Mouse (Mus musculus) stomach, postnatal 0 days (tissue): ENCODE measurements around the gene Rnf217. TPM values are rescaled to one million over a fixed set of nuclear protein-coding genes. Genes with fewer than 3 reads are reported as not detected.
A peak's percentile ranks its signal among the peaks of the same experiment; 100 is the strongest.

Experiments used
- ATAC-seq: fragments of 200-750 bp; cut with Nextera tagmentation; 2 replicates; pipeline ENCODE4 v1.8.0; 2017; ENCODE audit not compliant: low FRiP score, low TSS enrichment
- DNase-seq: peaks from one replicate; pipeline ENCODE4 v3.0.0-alpha.2; 2016; ENCODE audit warnings: low spot score
- H3K27ac ChIP-seq: fragments of 300-500 bp; sonication (generic); replicated peaks from 2 replicates; pipeline ENCODE4 v1.5.1; 2014; ENCODE audit warnings: mild to moderate bottlenecking, control low read depth
- H3K27me3 ChIP-seq: fragments of 300-500 bp; sonication (generic); 2 replicates; pipeline ENCODE4 v1.6.1; 2014; ENCODE audit warnings: low read length; ENCODE audit not compliant: control insufficient read depth, insufficient read depth
- H3K36me3 ChIP-seq: fragments of 300-500 bp; sonication (generic); 2 replicates; pipeline ENCODE4 v1.6.1; 2014; ENCODE audit warnings: low read length, mixed read lengths; ENCODE audit not compliant: control insufficient read depth, insufficient read depth
- H3K4me1 ChIP-seq: fragments of 300-500 bp; sonication (generic); replicated peaks from 2 replicates; pipeline ENCODE4 v1.6.1; 2014; ENCODE audit warnings: antibody characterized with exemption; ENCODE audit not compliant: control insufficient read depth, insufficient read depth
- H3K4me2 ChIP-seq: fragments of 300-500 bp; sonication (generic); replicated peaks from 2 replicates; pipeline ENCODE4 v1.6.1; 2014; ENCODE audit warnings: low read depth, mild to moderate bottlenecking, control low read depth, moderate library complexity
- H3K4me3 ChIP-seq: fragments of 300-500 bp; sonication (generic); 2 replicates; pipeline ENCODE4 v1.5.1; 2014; ENCODE audit warnings: low read depth, low read length, control low read depth
- H3K9ac ChIP-seq: fragments of 300-500 bp; sonication (generic); 2 replicates; pipeline ENCODE4 v1.6.1; 2014; ENCODE audit warnings: mild to moderate bottlenecking, low read length, control low read depth, mixed read lengths
- H3K9me3 ChIP-seq: fragments of 300-500 bp; sonication (generic); 2 replicates; pipeline ENCODE4 v1.6.1; 2016; ENCODE audit warnings: low read length; ENCODE audit not compliant: control insufficient read depth
- CTCF ChIP-seq: IDR thresholded peaks from 2 replicates; pipeline ENCODE4 v1.5.1; 2016; ENCODE audit warnings: antibody characterized with exemption, low read depth, mild to moderate bottlenecking, moderate library complexity
- EP300 ChIP-seq: optimal IDR thresholded peaks from 2 replicates; pipeline ENCODE3; 2016; ENCODE audit warnings: antibody characterized with exemption
- WGBS: fragments of 180-500 bp; shearing (Covaris S2); extraction: QIAGEN DNeasy Blood & Tissue Kit; methylation state at CpG from one replicate; pipeline ENCODE4 v1.1.7; 2014; 5-methylcytosine and 5-hydroxymethylcytosine counted together
- polyA plus RNA-seq: library from polyadenylated mRNA; unstranded; fragments of >200 nt; fragmentation: Nextera tagmentation; extraction: Ambion mirVana; gene quantifications from 2 replicates; pipeline ENCODE4 v1.2.1, GENCODE M21; 2015

The Rnf217 gene
- polyA plus RNA-seq, 1 experiment from 2014 or later = 1.1 TPM

- Histone ChIP-seq H3K4me2 (no peak overlapping the region), H3K27me3 (no peaks in the 10 kb centered on the region), H3K9me3 (no peaks in the 10 kb centered on the region), H3K27ac (no peak overlapping the region), H3K36me3 (no peaks in the 10 kb centered on the region), H3K4me1 (no peaks in the 10 kb centered on the region; the same call in 1 of the 2 replicates), H3K4me3 (no peak overlapping the region), H3K9ac (no peak overlapping the region)
- no peak for TF ChIP-seq EP300
- TF ChIP-seq CTCF = no peak
- DNase-seq = no peak
- no peak for ATAC-seq
- 55% methylated on average over 3 of the region's 3 CpGs for WGBS
Measured at GRCm38 (mm10) chr10:31537213-31537612, 71.8 kb downstream of the Rnf217 start.

GRCm38 (mm10) chr10:31535046-31535445 lies 73.9 kb downstream of the Rnf217 start:
- DNase-seq (no peak), ATAC-seq (no peak)
- Histone ChIP-seq H3K27ac (no peak overlapping the region), H3K27me3 (no peaks in the 10 kb centered on the region), H3K9me3 (no peaks in the 10 kb centered on the region), H3K36me3 (no peaks in the 10 kb centered on the region), H3K4me2 (no peak overlapping the region), H3K9ac (no peak overlapping the region), H3K4me1 (no peaks in the 10 kb centered on the region; the same call in 1 of the 2 replicates), H3K4me3 (no peak overlapping the region)
- WGBS = 78% methylated on average over 2 of the region's 2 CpGs
- TF ChIP-seq CTCF = no peak
- TF ChIP-seq EP300 = no peak

DNA sequence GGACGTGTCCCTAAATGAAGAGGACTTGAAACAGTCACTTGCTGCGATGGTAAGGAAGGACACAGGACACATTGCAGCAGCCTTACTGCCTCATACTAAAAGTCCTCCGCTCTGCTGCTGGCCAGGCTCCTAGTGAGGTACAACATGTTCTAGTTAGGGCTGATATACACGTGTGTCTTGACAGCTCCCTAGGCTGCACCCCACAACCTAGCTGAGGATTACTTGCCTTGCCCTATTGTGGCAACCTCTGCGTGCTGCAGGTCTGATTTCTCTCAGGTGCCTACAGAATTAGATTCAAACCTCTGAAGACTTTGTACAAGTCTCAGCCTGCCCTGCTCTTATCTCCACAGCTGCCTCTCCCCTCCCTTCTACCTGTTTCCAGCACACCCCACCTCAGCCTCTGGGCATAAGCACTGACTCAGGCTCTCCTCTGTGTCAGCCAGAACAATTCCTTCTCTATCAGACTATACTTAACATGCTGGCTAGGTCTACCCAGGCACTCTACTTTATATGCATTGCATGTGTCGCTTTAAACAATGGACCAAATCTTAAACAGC lies 75.6 kb downstream of the Rnf217 start:
- Histone ChIP-seq H3K4me2 (no peak overlapping the region), H3K4me3 (no peak overlapping the region), H3K36me3 (no peaks in the 10 kb centered on the region), H3K27me3 (no peaks in the 10 kb centered on the region), H3K9me3 (no peaks in the 10 kb centered on the region), H3K4me1 (no peaks in the 10 kb centered on the region; the same call in 1 of the 2 replicates), H3K9ac (no peak overlapping the region), H3K27ac (peak overlapping the region; percentile 80)
- peak; percentile 52 for DNase-seq
- peak; percentile 92 for ATAC-seq
- 52% methylated on average over 6 of the region's 6 CpGs for WGBS
- TF ChIP-seq CTCF = no peak
- peak; percentile 91 for TF ChIP-seq EP300

- ATAC-seq (no peak), DNase-seq (no peak)
- Histone ChIP-seq H3K9me3 (no peaks in the 10 kb centered on the region), H3K4me2 (no peak overlapping the region), H3K9ac (no peak overlapping the region), H3K4me1 (no peaks in the 10 kb centered on the region; the same call in 1 of the 2 replicates), H3K4me3 (no peak overlapping the region), H3K27ac (peak overlapping the region; percentile 80), H3K36me3 (no peaks in the 10 kb centered on the region), H3K27me3 (no peaks in the 10 kb centered on the region)
- TF ChIP-seq EP300 = no peak
- TF ChIP-seq CTCF = no peak
- WGBS = 61% methylated on average over 2 of the region's 2 CpGs
Measured at GRCm38 (mm10) chr10:31532782-31533181, 76.2 kb downstream of the Rnf217 start.

- Histone ChIP-seq H3K36me3 (no peaks in the 10 kb centered on the region), H3K27me3 (no peaks in the 10 kb centered on the region), H3K4me3 (no peak overlapping the region), H3K4me2 (no peak overlapping the region), H3K27ac (no peak overlapping the region), H3K9me3 (no peaks in the 10 kb centered on the region), H3K9ac (no peak overlapping the region), H3K4me1 (no peaks in the 10 kb centered on the region)
- ATAC-seq (peak; percentile 50; the same call in 1 of the 2 replicates), DNase-seq (no peak)
- WGBS = 44% methylated on average over 6 of the region's 6 CpGs
- no peak for TF ChIP-seq CTCF
Measured at GRCm38 (mm10) chr10:31528297-31528984, 80.5 kb downstream of the Rnf217 start.

DNA sequence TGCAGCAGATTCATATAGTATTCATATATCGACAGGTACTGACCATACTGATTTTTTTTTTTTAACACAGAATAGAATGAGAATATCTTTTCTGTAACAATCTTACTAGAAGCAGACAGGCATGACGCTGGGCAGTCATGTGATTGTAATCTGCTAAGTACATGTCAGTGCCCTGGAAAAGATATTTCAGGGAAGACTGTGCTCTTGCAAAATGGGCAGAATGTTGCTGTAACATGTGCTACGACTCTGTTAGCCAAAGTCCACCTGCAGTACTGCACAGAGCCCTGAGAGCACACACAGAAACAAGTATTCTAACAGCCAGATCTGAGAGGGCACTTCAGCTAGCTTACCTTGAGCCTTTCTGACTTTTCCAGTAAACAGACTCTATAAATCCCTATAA lies 83.3 kb downstream of the Rnf217 start:
- ATAC-seq = no peak
- WGBS = 70% methylated on average over 3 of the region's 3 CpGs
- Histone ChIP-seq H3K4me1 (no peaks in the 10 kb centered on the region), H3K36me3 (no peaks in the 10 kb centered on the region), H3K9me3 (no peaks in the 10 kb centered on the region), H3K4me2 (no peak overlapping the region), H3K27ac (no peak overlapping the region), H3K4me3 (no peak overlapping the region), H3K27me3 (no peaks in the 10 kb centered on the region), H3K9ac (no peak overlapping the region)
- no peak for TF ChIP-seq EP300
- TF ChIP-seq CTCF = no peak
- no peak for DNase-seq
